Mouse (Mus musculus): ENCODE measurements around the gene Gcnt7.

Gcnt7 gene

DNA sequence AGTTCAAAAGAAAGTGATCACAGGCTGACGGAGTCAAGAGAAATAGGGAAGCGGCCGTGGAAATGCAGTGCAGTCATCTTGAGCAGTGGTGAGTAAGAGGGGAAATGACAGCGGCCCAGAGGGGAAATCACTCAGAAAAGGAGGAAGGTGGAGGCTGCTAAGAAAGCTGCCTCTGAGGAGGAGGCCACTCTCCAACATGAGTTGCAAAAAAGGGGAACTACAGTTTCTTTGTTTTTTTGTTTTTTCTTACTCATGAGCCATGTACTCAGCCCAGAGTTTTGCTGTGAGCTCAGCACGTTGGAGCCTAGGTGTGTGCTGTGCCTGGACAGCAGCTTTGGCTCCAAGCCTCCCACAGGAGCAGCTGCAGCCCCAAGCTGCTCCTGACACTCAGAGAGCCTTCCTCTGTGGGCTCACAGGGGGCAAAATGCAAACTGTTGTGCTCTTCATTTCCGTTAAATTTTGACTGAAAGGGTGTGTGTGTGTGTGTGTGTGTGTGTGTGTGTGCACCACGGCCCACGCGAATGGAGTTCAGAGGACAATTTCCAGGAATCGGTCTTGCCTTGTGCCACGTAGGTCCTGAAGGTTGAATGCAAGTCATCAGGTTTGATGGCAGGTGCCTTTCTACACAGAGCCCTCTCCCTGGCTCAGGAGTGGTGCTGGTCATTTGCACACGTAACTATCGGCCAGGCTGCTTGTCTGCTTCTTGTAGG is 57.1 kb downstream of the Gcnt7 start:
- peak; percentile 35 for DNase-seq

Data from liver (tissue).